Mouse (Mus musculus) retina, postnatal 7 days (tissue): ENCODE measurements at regions not wholly inside any gene's neighbourhood (a gene's known extent, or its start where the extent isn't known, plus 50 kb on each side); places are given as distances from the start of the nearest gene placed in this dataset.

Experiments used
- DNase-seq: peaks from one replicate; pipeline ENCODE4 v3.0.0-alpha.2; 2012; ENCODE audit warnings: low read depth, low spot score

DNA sequence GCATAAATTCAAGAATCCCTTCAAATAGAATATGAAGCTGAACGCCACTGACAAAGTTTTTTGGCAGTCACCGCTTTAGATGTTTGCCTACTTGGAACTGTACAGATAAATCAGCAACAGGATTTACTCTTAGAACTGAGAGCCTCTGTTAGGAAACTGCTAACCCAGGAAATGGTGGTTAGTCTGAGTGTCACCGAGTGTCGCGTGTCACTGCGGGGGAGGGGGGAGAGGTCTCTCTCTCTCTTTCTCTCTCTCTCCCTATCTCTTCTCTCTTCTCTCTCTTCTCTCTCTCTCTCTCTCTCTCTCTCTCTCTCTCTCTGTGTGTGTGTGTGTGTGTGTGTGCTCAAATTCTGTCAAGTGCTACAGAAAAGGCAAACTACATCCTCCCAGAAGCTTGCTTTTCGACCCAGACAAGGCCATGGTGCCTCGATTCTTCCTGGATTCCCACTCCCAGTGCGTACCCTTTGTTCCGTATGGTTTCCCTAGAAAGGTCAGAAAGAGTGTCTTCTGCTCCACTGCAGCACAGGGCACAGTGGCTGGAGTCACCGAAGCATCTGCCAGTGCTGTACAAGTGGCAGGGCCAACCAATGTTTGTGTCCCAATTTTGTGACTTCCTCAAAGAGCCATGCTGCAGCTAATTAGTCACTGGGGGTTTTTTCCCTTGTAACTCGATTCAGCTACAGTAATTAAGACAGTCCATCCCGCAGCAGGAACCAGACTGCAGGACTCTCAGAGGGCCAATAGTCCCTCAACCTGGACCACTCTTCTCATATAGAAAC lies 87.0 kb downstream of the Cog6 start:
- DNase-seq, result no peak

GRCm38 (mm10) chr3:52927361-52927841 lies 89.6 kb downstream of the Cog6 start:
- no peak for DNase-seq

DNA sequence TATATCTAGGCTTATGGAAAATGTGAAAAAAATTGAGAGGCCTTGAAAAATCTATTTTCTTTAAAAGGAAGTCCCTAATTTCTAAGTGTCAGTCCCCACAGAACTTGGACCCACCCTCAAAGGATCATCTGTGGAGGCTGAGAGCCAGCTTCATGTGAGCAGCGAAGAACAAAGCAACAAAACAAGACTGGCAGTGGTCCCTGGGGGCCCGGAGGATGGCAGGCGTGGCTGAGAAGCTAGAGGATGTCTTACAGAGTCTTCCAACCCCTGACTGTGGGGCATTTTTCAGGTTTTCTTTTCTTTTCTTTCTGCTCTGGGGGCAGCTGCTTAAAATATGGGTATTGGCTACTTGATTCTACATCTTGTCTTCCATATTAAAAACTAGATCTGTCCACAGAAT lies 90.5 kb downstream of the Cog6 start:
- no peak for DNase-seq

DNA sequence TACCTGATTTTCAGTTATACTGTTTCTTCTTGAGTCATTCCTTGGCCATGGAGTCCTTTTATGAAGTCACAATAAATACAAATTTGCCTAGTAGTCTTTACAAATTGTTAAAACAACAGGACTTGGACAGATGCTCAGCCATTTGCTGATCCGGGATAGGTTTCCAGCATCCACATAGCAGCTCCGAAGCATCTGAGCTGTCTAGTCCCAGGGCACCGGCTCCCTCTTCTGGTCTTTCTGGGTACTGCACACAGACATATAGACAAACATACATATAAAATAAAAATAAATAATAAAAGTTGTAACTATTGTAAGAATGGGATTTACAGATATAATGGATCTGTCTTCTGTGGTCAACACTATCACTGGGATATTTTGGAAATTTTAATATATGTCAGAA lies 91.8 kb downstream of the Cog6 start:
- DNase-seq, result no peak

DNA sequence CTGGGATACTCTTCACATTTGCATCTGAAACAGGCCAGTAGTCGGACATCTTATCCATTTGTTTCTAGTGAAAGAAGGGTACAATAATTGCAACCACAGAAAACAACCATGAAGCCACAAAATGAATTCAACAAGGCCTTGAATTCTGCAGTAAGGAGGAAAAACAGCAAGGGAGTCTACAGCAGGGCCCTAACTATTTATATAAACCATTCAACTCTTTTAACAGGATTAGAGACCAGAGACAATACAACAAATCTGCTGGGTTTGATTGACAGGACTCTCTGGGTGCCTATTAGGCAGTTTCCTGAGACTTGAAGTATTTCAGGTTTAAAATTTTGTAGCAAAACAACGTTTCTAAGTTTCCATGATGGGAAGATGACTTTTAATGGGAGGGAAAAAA lies 92.4 kb downstream of the Cog6 start:
- DNase-seq, result no peak

GRCm38 (mm10) chr3:52923824-52924559 lies 93.0 kb downstream of the Cog6 start:
- DNase-seq, result no peak

DNA sequence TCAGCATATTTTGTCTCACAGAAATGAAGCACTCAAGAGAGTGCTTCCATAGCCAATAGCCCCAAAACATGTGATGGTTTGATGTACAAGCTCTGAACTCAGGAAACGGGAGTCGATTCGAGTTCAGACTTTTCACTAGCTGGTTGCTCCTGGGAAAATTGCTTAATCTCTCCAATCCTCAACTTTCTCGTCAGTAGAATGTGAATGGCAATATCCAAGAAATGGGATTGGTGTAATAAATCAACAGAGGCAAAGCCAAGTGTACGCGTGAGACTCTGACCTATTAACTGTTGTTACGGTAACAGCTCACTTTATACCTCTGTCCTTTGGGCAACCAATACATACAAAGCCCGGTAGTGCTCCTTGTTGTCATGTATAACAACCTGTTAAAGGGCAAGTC lies 94.6 kb downstream of the Cog6 start:
- DNase-seq, result no peak

DNA sequence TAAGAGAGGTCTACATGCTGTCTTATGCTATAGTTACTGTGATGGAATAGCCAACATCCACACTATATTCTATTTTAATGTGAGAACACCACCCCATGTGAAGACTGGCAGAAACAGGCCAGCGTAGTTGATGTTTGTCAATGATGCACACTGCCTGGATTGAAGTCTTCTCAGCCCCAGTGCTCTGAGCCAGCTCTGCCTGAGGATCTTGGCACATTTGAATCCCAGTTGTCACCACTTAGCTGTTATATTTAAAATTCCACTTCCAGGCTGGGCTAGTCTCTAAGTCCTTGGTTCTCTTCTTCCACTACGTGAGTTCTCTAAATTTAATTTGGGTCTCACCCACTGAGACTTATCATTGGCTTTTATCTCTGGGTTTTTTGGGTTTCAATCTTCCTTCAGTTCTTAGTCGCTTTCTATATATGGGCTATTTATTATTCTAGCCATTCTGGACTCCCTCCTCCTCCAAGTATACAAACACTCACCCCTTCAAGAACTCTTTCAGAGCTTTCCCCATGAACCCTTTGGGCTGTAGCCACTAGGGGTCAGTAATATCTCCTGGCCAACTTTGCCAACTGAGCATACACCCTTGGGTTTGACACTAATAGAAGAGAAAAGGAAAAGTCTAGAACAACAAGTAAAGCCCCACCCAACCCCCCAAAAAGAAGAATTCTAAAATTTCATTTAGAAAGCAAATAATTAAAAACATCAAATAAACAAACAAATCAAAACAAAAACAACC lies 110.0 kb downstream of the Cog6 start:
- DNase-seq, result no peak

DNA sequence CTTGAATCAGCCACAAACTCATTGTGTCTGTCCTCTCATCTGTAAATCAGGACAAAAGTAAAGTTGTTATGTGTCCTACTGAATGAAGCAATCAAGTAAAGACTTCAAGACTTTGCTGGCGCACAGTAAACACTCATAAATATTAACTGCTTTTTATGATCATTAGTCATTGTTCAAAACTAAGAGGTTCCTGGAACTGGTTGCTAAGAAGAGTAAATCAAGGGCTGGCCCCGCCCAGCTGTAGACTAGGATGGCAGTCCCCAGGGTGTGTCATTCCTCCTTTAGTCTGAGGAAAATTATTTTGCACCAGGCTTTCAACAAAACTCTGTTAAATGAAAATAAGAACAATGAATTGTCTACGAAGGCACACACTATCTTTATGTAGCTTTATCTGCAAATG lies 113.0 kb downstream of the Cog6 start:
- no peak for DNase-seq

DNA sequence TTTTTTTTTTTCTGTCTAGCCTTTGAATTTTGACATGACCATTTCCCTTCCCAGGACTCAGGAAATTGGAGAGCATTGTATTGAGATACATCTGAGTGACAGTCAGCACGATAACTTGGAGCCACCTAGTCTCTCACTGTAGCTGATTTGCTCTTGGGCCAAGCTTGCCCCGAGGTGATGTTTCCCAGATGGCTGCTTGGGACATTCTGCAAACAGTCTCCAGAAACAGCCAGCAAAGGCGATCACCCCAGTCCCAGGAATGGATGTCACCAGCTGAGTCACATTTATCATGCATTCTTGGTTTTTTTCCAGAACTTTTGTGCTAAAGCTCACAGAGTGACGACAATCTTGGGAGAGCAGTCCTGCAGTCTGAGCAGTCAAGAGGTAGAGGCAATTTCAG lies 119.4 kb downstream of the Cog6 start:
- no peak for DNase-seq

DNA sequence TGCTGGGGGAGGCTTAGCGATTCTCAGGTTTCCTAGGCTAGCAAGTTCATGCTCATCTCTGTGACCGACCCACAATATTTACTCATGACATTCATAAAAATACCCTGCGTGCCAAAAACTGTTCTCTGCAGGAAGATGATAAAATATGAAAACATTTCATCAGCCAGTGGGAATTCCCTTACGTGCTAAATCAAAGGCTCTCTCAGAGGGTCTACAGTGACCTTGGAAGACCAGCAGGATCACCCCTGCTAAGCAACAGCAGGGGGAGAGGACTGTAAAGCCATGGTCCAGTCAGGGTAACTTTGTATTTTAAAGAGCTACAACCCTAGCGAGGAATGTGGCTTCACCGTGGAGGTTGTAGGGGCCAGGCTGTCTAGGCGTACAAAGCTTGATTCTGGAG lies 120.6 kb downstream of the Cog6 start:
- no peak for DNase-seq

- no peak for DNase-seq
Measured at GRCm38 (mm10) chr3:52895751-52896150, 121.3 kb downstream of the Cog6 start.

- no peak for DNase-seq
Measured at GRCm38 (mm10) chr3:52894812-52895211, 122.2 kb downstream of the Cog6 start.

DNA sequence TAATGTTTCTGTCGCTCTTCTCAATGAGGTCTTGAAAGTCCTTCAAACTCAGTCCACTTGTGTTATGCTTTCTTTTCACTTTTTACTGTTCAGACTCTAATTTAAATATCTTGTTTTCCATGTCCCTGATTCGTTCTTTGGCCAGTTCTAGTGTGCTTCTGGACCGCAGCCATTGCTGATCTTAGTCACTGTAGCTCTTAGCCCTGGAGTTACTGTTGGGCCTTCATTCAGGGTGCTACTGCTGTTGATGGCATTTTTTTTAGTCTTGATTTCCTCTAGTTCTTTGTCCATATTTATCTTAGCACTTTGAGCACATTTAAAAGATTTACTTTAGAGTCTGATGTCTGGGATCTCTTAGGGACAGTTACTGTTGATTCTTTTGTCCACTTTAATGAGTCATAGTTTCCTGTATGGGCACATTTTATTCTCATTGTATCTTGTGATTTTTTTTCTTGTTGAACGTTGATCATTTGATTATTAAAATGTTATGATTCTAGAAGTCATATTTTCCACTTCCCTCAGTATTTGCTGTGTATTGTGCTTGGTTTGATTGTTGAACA lies 127.8 kb downstream of the Cog6 start:
- DNase-seq, result no peak

DNA sequence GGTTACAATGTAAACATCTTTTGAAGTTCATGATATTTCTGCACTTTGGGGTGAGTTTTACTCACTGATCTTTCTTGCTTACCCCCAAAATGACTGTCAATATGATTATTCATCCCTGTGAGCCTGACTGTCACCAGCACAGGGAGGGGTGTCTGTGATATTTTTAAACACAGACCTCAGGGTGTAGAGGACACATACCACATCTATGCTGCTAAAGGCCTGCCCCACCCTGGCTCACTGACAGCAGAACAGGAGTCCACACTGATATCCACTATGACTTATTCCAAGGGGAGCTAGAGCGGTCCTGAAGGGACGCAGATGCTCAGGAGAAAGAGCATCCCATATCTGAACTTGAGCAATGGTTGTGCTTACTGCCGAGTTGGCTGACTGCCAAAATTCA lies 135.1 kb downstream of the Cog6 start:
- no peak for DNase-seq

DNA sequence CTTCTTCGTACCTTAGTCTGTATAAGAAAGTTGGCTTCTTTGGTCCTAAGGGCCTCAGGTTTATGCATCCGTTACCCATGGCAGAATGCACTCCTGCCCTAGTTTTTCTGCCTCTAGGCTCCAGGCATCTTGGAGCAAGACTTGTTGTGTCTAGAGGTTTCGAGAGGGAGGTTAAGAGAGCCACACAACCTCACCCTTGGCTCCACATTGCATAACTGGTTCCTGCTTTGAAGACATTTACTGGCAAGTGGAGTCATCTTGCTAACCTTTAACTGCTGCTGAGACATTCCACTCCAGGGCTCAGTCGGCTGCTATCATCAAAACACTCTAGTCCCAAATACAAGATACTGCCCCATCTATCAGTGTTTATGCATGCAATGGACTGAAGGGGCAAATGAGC lies 135.9 kb downstream of the Cog6 start:
- DNase-seq, result no peak

DNA sequence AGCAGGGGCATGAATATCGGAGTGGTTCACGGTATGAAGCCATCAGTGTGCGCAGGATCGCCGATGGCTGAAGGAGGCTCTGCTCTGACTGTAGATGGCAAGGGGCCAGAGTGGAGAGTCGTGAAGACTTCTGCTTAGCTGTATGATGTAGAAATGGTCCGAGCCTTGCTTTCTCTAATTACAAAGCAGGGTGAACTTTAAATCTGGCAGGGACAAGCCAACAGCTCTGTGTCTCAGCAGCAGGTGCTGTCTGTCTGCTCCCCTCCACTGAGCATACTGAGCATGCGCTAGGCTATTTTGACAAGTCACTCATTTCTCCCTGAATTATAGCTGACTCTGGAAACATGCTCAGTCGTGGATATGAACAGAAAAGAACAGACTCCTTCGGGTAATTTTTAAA lies 137.3 kb downstream of the Cog6 start:
- DNase-seq, result no peak

- no peak for DNase-seq
Measured at GRCm38 (mm10) chr3:52878334-52878733, 138.7 kb downstream of the Cog6 start.

- no peak for DNase-seq
Measured at GRCm38 (mm10) chr3:52872260-52872659, 144.8 kb downstream of the Cog6 start.

- no peak for DNase-seq
Measured at GRCm38 (mm10) chr3:52863146-52863849, 153.7 kb downstream of the Cog6 start.

DNA sequence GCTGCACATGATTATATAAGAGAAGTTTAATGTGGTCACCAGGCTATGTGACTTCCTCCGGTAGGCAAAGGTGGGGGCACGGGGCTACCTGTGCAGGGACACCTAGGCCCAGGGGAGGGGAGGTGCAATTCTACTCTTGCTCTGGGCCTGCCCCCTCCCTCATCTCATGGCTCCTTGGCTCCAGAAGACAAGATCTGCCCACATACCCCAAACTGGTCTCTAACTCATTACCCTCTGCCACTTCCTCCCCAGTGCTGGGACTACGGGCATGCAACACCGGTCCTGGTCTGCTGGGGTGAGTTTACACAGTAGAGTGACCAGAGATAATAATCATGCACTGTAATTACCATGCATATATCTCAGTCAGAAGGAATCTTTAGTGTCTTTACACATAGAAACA lies 155.0 kb downstream of the Cog6 start:
- no peak for DNase-seq

DNA sequence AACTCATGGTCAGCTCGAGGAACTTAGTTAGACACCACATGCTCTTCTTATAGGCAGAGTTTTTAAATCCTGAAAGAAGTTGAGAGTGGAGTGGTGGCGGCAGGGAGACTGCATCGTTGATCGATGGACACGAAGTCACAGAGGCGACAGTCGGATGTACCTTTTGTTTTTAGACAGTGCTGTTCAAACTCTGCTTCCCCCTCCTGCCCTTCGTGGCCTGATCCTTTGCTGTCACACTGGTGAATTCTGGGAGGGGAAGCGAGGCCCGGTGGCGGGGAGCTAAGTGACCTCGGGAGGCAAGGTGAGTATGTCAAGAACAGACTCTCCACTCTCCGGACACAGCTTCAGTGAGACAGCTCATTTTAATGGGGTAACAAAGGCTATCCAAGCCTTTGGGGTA lies 155.5 kb downstream of the Cog6 start:
- DNase-seq, result no peak
